Mouse (Mus musculus): ENCODE data around the gene Tor3a. TPM values are rescaled to one million over a fixed set of nuclear protein-coding genes. Genes with fewer than 3 reads are reported as not detected.

Tor3a gene
- 3.5 and 4.6 TPM in 2 replicates for polyA plus RNA-seq (2016; fragmentation: Nextera tagmentation; extraction: Ambion mirVana)

DNA sequence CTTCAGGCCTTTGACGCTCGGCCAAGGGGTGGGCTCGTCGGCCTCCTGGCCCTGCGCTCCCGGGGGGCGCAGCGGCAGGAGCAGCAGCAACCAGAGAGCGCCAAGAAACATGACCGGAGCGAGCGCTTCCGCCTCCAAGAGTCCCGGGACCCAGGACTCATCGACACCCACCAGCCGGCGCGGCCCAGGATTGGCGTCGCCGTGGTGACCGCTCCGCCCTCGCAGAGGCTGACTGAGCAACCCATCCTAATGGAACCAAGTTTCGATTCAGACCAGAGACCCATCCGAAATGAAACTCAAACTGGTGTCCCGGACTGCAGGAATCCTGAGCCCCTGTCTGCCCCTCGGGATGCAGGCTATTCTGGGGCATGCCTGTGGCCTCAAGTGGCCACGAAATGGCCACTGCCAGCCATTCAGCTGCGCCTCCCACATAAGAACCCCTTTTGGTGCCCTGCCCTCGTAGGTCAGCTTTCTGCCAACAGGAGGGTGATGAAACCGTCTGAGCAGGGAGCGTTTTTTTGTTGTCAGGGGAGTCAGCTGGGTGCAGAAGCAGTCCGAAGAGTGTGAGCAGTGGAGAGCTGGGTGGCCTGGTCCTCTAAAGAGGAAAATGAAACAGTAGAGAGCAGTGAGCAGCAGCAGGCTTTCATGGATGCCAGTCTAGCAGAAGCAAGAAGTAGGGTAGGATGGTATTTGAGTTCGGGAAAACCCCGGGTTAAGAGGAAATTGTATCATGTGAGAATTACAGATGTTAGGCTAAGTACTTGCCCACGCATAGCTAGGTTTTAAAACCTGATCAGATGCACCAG is at the start of gene Tor3a:
Tor3a (minus strand) TSS at position 162 of the 806 bp plus-strand sequence.
- Histone ChIP-seq H3K27ac (replicated peaks) (peak within 1 kb of the TSS; percentile 72), H3K36me3 (replicated peaks) (no peaks in the 10 kb centered on the region), H3K9me3 (no peaks in the 10 kb centered on the region), H3K27me3 (replicated peaks; ENCODE audit: low read depth, poor library complexity, severe bottlenecking) (peaks cover 24% of the 10 kb centered on the region), H3K4me3 (peak within 1 kb of the TSS; percentile 76), H3K4me1 (peaks cover 24% of the 10 kb centered on the region)
- 8% methylated on average over 37 of the region's 37 CpGs for WGBS
- DNase-seq (ENCODE audit: low spot score) = peak; percentile 78

DNA sequence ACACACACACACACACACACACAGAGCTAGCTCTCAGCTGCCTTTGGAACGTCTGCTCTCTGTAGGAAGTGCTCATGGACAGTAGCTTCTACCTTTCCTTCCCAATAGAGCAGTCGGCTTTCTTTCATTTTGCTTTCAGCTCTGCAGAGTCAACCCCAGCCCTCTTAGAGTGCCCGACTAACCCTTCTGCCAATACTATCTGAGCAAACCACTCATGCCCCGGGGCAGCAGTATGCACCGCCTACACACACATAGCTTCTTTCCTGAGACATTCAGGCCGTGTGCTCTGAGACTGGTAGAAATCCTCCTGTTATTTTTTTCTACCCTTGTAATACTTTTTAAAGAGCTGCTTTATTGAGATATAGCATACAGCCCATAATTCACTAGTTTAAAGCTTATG is 47.9 kb upstream of the Tor3a start:
- WGBS = 46% methylated on average over 6 of the region's 6 CpGs
- no peak for DNase-seq (ENCODE audit: low spot score)
- Histone ChIP-seq H3K9me3 (no peaks in the 10 kb centered on the region), H3K27me3 (replicated peaks; ENCODE audit: low read depth, poor library complexity, severe bottlenecking) (peaks cover 17% of the 10 kb centered on the region), H3K36me3 (replicated peaks) (no peaks in the 10 kb centered on the region), H3K4me3 (no peak overlapping the region), H3K27ac (replicated peaks) (no peak overlapping the region), H3K4me1 (peaks cover 15% of the 10 kb centered on the region)

DNA sequence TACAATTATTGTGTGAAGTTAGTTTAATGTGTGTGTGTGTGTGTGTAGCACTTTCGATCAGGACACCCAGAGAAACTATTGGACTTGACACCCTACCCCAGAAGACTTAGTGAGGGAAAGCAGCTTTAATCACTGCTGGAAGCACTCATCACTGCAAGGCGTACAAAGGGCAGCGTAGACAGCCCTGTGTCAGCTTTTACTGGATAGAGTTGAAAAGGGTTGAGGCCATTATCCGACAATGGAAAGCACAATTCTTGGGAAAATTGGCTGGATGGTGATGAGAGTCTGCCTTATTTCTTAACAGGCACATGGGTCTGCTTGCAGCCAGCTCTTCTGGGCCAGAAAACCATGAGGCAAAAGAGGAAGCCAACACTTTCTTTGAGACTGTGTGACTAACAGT is 45.9 kb upstream of the Tor3a start:
- Histone ChIP-seq H3K4me3 (no peak overlapping the region), H3K27ac (replicated peaks) (no peak overlapping the region), H3K27me3 (replicated peaks; ENCODE audit: low read depth, poor library complexity, severe bottlenecking) (peaks cover 17% of the 10 kb centered on the region), H3K4me1 (peaks cover 15% of the 10 kb centered on the region), H3K36me3 (replicated peaks) (peaks cover 10% of the 10 kb centered on the region; the same call in 1 of the 2 replicates), H3K9me3 (no peaks in the 10 kb centered on the region)
- DNase-seq (ENCODE audit: low spot score) = no peak
- whole genome bisulfite sequencing = 54% methylated on average over 4 of the region's 4 CpGs

DNA sequence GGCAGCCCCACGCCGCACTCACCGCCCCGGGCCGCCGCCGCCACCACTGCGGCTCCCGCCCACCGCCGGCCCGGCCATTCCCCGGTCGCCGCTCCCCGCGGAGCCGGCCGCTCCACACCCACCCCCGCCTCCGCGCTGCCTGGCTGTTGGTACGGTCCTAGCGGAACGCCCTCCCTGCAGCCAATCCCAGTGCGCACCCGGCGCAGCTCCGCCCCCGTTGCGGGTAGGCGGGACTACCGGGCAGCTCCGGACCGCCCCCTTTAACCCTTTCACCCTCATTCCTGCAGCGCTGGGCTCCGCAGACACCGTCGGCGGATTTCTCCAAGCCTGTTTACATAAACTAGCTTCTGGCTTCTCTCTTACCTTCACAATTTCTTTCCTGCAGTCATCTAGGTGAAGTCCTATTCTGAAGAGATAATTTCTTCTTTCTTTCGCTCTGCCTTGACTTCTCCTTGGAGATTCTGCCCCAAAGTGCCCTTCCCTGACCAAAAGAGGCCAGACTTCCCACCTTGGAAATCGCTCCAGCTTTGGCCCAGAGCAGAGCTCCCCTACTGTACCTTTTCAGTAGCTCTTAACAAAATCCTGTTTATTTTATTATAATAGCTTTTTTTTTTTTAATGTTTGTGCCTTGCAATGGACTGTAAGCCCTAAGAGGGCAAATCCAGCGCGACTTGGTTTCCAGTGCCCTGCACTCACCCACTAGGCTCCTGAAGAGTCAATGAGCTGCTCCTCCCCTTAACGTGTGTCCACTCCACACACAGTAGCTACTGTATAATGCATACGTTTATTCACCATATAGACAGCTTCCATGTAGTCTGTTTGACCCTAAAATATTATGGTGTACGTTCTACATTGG is 45.0 kb upstream of the Tor3a start, which contains the start of gene Fam20b:
Fam20b (minus strand) TSS at position 137 of the 856 bp plus-strand sequence.
- H3K9me3 ChIP-seq = no peaks in the 10 kb centered on the region
- H3K27ac ChIP-seq (replicated peaks) = peak within 1 kb of the TSS; percentile 97
- H3K27me3 ChIP-seq (replicated peaks; ENCODE audit: low read depth, poor library complexity, severe bottlenecking) = peaks cover 17% of the 10 kb centered on the region
- H3K36me3 ChIP-seq (replicated peaks) = peaks cover 18% of the 10 kb centered on the region
- H3K4me3 ChIP-seq = peak within 1 kb of the TSS; percentile 70
- under 1% methylated on average over 46 of the region's 47 CpGs for WGBS
- peak; percentile 98 for DNase-seq (ENCODE audit: low spot score)
- H3K4me1 ChIP-seq = peaks cover 15% of the 10 kb centered on the region

DNA sequence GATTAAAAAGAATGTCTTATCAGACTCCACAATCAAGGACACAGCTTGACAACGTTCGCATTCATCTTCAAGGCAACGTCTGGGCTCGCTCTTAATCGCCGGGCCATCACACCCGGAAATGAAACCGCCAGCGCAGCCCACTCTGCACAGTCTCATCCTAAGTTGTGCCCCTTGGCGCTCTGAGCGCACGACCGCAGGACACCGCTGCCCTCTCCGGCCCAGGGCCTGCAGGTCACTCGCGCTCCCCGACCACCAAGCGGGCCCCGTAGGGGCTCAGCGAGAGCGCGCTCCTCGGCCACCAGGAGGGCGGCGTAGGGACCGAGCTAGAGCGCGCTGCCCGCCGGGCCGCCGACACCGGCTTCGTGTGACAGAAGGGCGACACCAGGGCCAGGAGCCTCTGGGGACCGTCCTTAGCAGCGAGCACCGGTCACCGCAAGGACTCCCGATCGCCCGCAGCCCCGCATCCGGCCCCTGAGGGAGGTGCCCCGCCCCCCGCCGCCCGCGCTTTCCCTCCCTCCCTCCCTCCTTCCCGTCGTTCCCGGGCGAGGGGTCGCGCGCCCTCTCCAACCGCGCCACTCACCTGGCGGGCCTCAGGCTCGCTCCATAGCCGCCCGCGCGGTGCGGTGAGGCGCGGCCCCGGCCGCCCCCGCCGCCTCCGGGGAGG is 44.3 kb upstream of the Tor3a start:
- peaks cover 17% of the 10 kb centered on the region for H3K27me3 ChIP-seq (replicated peaks; ENCODE audit: low read depth, poor library complexity, severe bottlenecking)
- peak overlapping the region; percentile 70 for H3K4me3 ChIP-seq
- H3K36me3 ChIP-seq (replicated peaks) = peaks cover 18% of the 10 kb centered on the region
- under 1% methylated on average over 64 of the region's 73 CpGs for WGBS
- DNase-seq (ENCODE audit: low spot score) = peak; percentile 90
- H3K27ac ChIP-seq (replicated peaks) = peak overlapping the region; percentile 97
- peaks cover 15% of the 10 kb centered on the region for H3K4me1 ChIP-seq
- no peaks in the 10 kb centered on the region for H3K9me3 ChIP-seq

DNA sequence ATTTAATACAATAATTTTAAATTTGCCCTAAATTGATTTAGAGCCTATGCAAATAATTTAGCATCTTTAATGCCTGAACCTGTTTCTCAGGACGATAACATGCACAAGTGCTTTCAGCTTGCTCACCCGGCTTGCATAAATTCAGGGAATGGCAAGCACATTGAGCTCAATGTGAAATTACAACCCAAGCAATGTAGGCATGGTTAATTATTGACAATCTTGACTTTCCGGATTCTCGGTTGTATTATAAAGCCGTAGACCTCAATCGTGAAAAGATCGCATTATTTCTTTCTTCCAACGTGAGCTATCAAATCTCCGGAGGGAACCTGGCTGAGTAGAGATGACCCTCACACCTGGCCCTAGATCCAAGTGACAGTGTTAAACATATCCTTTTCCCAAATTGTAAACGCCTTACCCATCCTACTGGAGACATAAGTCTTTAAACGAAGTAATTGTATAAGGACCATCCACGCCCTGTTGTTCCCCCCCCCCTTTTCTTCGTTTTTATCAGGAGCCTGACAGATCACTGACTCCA is 43.7 kb upstream of the Tor3a start:
- H3K27me3 ChIP-seq (replicated peaks; ENCODE audit: low read depth, poor library complexity, severe bottlenecking) = peaks cover 17% of the 10 kb centered on the region
- H3K4me1 ChIP-seq = peaks cover 15% of the 10 kb centered on the region
- peaks cover 18% of the 10 kb centered on the region for H3K36me3 ChIP-seq (replicated peaks)
- WGBS = 22% methylated on average over 13 of the region's 13 CpGs
- no peaks in the 10 kb centered on the region for H3K9me3 ChIP-seq
- H3K27ac ChIP-seq (replicated peaks) = peak overlapping the region; percentile 97
- H3K4me3 ChIP-seq = peak overlapping the region; percentile 70
- DNase-seq (ENCODE audit: low spot score) = no peak

DNA sequence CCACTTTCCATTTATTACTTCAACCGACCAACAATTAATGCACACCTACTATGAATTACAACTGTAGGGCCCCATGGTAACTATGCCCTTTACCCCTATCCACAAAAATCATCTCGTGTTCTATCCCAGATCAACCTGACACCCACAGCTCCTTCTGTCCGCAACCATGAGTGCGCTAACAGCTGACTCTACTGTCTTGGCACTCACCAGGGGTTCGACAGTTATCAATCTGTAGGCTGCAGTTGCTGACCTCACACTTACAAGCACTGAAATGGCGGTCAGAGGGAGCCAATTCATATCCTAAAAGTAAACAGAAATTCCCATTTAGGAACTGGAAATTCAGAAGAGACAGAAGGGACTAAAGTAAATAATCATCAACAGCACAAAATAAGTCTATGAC is 42.5 kb upstream of the Tor3a start:
- no peak for DNase-seq (ENCODE audit: low spot score)
- no peaks in the 10 kb centered on the region for H3K9me3 ChIP-seq
- no peak overlapping the region for H3K4me3 ChIP-seq
- WGBS = 94% methylated on average over 6 of the region's 6 CpGs
- H3K27ac ChIP-seq (replicated peaks) = no peak overlapping the region
- peaks cover 15% of the 10 kb centered on the region for H3K4me1 ChIP-seq
- H3K27me3 ChIP-seq (replicated peaks; ENCODE audit: low read depth, poor library complexity, severe bottlenecking) = peaks cover 17% of the 10 kb centered on the region
- H3K36me3 ChIP-seq (replicated peaks) = peaks cover 18% of the 10 kb centered on the region

DNA sequence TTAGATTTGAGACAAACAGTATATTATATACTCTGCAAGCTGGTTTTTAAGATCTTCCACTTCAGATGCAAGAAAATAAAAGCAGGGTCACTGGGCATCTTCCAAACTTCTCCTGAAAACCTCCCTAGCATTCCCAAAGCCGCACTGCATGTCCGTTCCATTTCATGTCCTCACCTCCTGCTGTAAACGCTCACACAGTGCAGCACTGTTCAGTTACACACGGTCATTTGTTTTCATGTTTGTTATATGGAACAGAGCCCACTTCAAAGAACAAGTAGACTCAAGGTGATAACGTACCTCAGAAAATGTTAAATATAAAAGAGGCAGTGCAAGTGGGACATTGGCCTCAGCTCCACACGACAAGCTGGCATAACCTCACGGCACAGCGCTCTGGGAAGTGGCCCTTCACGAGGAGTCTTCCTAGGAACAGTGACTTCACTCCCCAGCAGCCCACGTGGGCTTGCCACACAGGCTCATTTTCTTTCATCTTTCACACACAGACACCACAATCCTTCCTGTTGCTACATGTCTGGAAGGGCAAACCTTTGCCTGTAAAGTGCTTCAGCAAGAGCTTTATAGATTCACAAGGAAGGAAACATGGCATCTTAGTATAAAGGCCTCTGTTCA is 36.4 kb upstream of the Tor3a start:
- no peaks in the 10 kb centered on the region for H3K9me3 ChIP-seq
- no peak overlapping the region for H3K4me3 ChIP-seq
- H3K36me3 ChIP-seq (replicated peaks) = peaks cover 13% of the 10 kb centered on the region
- 80% methylated on average over 10 of the region's 10 CpGs for WGBS
- no peak overlapping the region for H3K27ac ChIP-seq (replicated peaks)
- no peaks in the 10 kb centered on the region for H3K27me3 ChIP-seq (replicated peaks; ENCODE audit: low read depth, poor library complexity, severe bottlenecking)
- DNase-seq (ENCODE audit: low spot score) = no peak
- no peaks in the 10 kb centered on the region for H3K4me1 ChIP-seq

DNA sequence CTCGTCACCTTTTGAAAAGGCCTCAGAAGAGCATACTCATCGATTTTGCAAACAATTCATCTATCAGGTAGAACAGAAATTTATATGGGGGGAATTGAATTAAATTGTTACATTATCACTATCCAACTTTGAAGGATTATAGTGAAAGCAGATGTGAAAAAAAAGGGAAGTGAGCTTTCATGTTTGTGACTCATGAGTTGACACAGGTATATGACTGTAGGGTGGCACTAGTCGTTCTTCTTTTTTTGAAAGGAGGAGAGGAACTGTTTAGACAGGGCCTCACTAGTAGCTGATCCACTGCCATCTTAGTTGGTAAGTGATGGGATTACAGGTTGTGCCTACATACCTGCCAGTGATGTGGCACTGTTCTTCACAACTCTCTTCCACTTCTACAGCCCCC is 34.5 kb upstream of the Tor3a start:
- H3K9me3 ChIP-seq = no peaks in the 10 kb centered on the region
- DNase-seq (ENCODE audit: low spot score) = no peak
- H3K36me3 ChIP-seq (replicated peaks) = peaks cover 24% of the 10 kb centered on the region
- no peak overlapping the region for H3K27ac ChIP-seq (replicated peaks)
- WGBS = 89% methylated on average over 3 of the region's 3 CpGs
- no peak overlapping the region for H3K4me3 ChIP-seq
- H3K27me3 ChIP-seq (replicated peaks; ENCODE audit: low read depth, poor library complexity, severe bottlenecking) = no peaks in the 10 kb centered on the region
- H3K4me1 ChIP-seq = no peaks in the 10 kb centered on the region

DNA sequence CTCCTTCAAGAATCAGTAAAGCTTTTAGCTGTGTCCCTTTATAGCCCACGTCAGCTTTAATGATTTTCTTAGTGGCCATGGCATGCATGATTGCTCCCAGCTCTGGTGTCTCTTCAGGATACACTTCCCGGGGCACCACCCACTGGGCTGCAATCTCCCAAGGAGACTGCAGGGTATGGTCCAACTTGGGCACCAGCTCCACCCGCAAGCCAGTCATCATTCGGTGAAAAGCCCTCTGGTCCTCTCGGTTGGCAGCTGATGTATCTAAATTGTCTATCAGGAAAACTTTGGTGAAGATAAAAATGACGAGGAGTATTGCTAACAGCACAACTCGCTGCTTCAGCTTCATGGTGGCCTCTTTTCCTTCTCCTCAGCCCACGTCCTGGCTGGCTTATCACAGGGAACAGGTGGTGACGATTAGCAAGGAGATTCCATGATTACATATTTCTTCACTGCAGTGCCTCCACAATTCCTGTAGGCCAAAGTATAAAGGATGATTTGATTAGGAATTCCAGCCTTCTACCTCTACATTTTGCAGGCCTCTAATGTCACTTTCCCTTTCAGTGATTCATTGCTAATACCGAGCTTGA is 31.6 kb upstream of the Tor3a start:
- DNase-seq (ENCODE audit: low spot score) = no peak
- H3K27me3 ChIP-seq (replicated peaks; ENCODE audit: low read depth, poor library complexity, severe bottlenecking) = no peaks in the 10 kb centered on the region
- WGBS = 82% methylated on average over 10 of the region's 10 CpGs

DNA sequence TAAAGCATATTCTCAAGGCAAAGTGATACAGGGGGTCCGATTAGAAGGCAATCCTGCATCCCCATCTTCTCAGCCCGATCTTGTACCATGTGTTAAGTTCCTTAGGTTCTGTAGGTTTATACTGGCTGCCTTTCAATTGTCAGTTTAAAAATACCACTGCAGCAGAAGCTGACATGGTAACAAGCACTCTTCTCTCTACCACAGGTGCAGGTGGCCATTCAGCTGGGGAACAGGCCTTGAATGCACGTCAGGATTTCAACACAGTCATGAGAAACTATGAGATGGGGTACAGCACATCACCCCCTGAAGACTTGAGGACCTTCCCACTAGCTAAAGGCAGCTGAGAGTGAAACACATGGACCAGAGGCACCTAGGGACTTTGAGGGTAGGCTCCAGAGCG is 29.3 kb upstream of the Tor3a start:
- 92% methylated on average over 4 of the region's 4 CpGs for WGBS
- H3K36me3 ChIP-seq (replicated peaks) = peaks cover 70% of the 10 kb centered on the region

More for the DNA sequence above, 31.6 kb upstream of the Tor3a start:
- H3K36me3 ChIP-seq (replicated peaks) = peaks cover 51% of the 10 kb centered on the region
- H3K9me3 ChIP-seq = no peaks in the 10 kb centered on the region
- no peak overlapping the region for H3K4me3 ChIP-seq
- H3K27ac ChIP-seq (replicated peaks) = no peak overlapping the region
- no peaks in the 10 kb centered on the region for H3K4me1 ChIP-seq

More for the DNA sequence above, 29.3 kb upstream of the Tor3a start:
- no peaks in the 10 kb centered on the region for H3K9me3 ChIP-seq
- H3K27me3 ChIP-seq (replicated peaks; ENCODE audit: low read depth, poor library complexity, severe bottlenecking) = no peaks in the 10 kb centered on the region
- no peaks in the 10 kb centered on the region for H3K4me1 ChIP-seq
- H3K27ac ChIP-seq (replicated peaks) = no peak overlapping the region
- DNase-seq (ENCODE audit: low spot score) = no peak
- H3K4me3 ChIP-seq = no peak overlapping the region

Data from embryonic facial prominence, embryonic 10.5 days (tissue).